Mouse (Mus musculus): ENCODE data around the gene Olfr453. TPM values are rescaled to one million over a fixed set of nuclear protein-coding genes. Genes with fewer than 3 reads are reported as not detected.

Gene Olfr453
- polyA plus RNA-seq (2012; rRNA removed) = not detected in 2 replicates

DNA sequence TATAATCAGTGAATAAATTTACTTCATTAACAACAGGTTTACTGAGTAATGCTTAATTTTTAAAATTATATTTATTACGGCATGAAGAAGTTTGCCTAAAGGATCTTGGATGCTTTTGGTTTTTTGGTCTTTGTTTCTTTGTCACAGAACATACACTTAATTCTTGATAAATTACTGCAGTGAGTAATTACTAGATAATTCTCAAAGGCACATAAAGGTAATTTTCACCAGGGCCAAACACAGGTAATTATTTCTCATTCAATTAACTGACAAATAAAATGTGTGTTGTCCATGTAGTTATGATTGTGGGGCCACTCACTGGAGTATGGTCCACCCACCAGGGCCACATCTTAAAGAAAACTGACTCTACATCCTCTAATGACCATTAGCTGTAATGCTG, at the start of gene Olfr453:
TSS of gene Olfr453 (plus strand) at position 301 of the 400 bp plus-strand sequence.

DNA sequence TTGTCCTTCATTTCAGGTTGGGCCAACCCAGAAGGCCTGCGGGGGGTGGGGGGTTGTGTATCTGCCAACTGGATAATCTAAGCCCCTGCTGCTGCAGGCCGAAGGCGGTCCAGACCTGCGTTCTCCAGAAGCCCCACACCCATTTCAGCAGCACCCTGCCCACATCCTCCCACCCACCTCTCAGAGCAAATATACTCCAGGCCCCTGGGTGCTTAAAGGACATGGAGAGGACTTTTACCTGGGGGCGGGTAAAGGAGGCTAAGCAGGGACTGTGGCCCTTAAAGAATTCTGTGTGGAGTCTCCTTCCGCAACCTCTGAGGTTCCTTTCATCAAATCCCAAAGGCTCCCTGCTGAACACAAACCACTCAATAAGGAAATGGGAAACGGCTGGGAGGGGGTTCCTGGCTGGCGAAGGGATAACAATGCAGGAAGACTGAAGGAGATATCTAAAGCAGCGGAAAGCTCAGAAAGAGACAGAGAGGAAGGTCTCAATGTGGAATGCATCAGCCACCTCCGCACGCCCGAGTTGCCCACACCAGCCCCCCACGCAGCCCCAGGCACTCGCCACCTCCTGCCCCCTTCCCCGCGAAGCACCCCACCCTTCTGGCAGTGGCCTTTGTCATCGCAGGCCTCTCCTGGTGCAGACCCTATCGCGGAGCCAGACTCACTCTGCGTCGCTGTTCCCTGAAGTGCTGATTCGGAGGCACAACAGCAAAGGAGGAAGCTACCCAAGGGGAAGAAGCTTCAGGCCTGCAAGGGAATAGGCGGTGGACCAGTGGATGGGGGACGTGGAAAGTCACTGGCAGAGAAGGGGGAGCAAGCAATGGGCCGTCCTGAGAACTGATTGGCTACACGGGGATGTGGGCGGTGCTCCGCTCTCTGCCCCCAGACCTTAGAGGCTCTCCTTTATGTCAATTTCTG, 29.6 kb upstream of the Olfr453 start, which contains the start of gene Tcaf1:
TSS of gene Tcaf1 (minus strand) at position 798 of the 921 bp plus-strand sequence.

DNA sequence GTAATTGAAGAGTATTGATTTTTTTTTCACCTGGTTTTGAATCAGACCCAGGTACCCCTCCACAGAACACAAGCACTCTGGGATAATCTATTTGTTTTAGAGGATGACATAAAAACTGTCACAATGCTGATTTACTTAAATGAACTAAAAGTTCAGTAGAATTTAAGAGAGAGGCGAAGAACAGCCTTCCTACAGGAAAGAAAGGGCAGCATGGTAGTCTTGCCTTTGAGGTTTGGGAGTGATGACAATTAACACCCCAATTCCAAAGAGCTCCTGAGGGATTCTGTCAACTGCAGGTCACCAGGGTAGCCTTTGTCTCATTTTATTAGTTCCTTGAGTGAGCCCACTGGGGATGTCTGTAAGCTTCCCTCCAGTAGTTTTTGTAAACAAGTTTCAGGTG, 16.9 kb downstream of the Olfr453 start, which contains the start of gene Olfr38:
TSS of gene Olfr38 (plus strand) at position 301 of the 400 bp plus-strand sequence.

GRCm38 (mm10) chr6:42784793-42785192, 45.6 kb downstream of the Olfr453 start, which contains the start of gene Olfr452:
Gene Olfr452, plus strand, starts transcription at chr6:42785093.

Other genes with a start within 250 kb of the Olfr453 start
- not detected in 2 replicates for gene Olfr455, start 191.8 kb upstream of the Olfr453 start, polyA plus RNA-seq (2012; rRNA removed)
- 0.03 TPM in 1 of 2 replicates, not detected in the other for gene Tcaf3, start 141.7 kb upstream of the Olfr453 start, polyA plus RNA-seq (2012; rRNA removed)
- 1.1 and 1.4 TPM in 2 replicates for gene Tcaf2, start 94.1 kb upstream of the Olfr453 start, polyA plus RNA-seq (2012; rRNA removed)
- 153 TPM in 2 replicates for gene Tcaf1, start 29.3 kb upstream of the Olfr453 start, polyA plus RNA-seq (2012; rRNA removed)
- not detected in 2 replicates for gene Olfr38, start 17.0 kb downstream of the Olfr453 start, polyA plus RNA-seq (2012; rRNA removed)
- gene Olfr452, start 45.7 kb downstream of the Olfr453 start, polyA plus RNA-seq (2012; rRNA removed) = not detected in 2 replicates
- gene Olfr450, start 72.6 kb downstream of the Olfr453 start, polyA plus RNA-seq (2012; rRNA removed) = not detected in 2 replicates
- not detected in 2 replicates for gene Olfr449, start 95.0 kb downstream of the Olfr453 start, polyA plus RNA-seq (2012; rRNA removed)
- not detected in 2 replicates for gene Olfr448, start 151.1 kb downstream of the Olfr453 start, polyA plus RNA-seq (2012; rRNA removed)
- gene Olfr447, start 169.5 kb downstream of the Olfr453 start, polyA plus RNA-seq (2012; rRNA removed) = not detected in 2 replicates
- not detected in 2 replicates for gene Olfr446, start 182.0 kb downstream of the Olfr453 start, polyA plus RNA-seq (2012; rRNA removed)
- gene Olfr444, start 209.7 kb downstream of the Olfr453 start, polyA plus RNA-seq (2012; rRNA removed) = not detected in 2 replicates